Mouse (Mus musculus): ENCODE data around the gene Zfp784. TPM values are rescaled to one million over a fixed set of nuclear protein-coding genes. Genes with fewer than 3 reads are reported as not detected.
"Not testable (repeated sequence)": the region's sequence is repeated elsewhere in the genome, so short reads cannot be mapped to it uniquely, and the experiment has no call there.

Zfp784 gene
- total RNA-seq (2014; fragmentation: Nextera tagmentation) (1.0 and 1.9 TPM in 2 replicates), total RNA-seq (2017) (0.09 and 2.9 TPM in 2 replicates)

DNA sequence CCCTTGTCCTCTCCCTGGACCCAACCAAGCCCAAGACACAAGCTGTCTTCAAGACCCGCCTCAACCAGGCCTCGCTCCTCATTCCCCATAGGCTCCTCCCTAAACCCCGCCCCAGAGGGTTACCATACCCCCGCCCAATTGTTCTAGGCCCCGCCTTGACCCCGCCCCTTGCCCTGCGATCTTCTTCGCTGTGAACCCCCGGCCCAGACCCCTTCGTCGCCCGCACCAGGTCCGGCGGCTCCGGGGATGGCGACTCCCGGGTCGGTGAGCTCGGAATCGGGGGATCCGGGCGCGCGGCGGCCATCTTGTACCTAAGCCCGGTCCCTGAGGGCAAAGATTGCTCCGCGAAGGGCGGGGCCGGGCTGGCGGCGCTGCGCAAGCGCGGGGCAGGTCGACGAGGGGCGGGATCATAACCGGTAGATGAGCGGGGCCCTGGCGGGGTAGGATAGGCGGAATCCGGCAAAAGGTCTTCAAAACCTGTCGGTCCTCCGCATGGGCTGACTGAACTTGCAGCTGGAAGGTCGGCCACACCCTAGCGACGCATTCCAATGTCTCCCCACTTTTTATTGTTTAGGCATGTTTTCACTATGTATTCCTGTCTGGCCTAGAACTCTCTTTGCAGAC is at the start of gene Zfp784:
Gene Zfp784, minus strand, starts transcription at position 338 of the 624 bp plus-strand sequence.
- ATAC-seq (replicated peaks; ENCODE audit: low FRiP score, low TSS enrichment, poor library complexity, severe bottlenecking): peak; percentile 95

DNA sequence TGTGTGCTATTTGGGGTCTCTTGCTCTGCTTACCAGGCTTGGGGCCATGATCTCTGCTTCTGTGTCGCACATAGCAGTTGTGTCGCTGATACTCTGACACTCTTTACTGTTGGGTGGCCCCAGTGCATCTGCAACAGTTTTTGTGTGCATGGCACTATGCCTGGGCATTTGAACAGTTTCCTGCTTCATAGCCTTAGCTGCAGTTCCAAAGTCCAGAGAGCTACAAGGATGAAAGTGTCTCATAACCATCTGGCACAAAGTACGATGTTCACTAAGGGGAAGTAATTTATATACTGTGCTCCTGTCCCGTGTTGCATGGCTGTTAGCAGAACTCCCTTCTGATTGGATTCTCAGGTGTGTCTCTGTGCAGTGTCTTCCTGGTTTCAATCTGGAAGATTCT is 49.6 kb upstream of the Zfp784 start:
- ATAC-seq (replicated peaks; ENCODE audit: low FRiP score, low TSS enrichment, poor library complexity, severe bottlenecking): no peak

DNA sequence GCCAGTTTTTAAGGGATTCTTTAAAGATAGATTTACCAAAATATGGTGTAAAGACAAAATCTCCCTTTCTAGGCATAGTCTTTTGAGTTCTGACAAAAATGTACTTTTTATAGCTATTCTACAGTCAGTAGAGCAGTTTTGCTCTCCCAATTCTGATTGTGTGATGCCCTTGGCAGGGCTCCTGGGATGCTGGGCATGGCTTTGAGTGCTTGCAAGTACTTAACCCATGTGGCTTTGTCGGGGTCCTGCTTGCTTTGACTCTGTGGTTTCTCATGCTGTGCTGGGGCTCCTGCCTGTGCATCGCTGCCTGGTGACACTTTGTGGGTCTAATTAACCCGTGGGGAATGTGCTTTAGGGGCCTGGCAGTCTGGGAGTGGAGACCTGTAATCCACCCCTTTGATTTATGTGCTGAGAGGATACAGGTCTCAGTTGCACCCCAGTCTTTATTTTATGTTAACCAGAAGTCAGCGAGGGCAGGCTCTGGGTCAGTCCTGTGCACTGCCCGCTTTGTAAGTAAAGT is 48.7 kb upstream of the Zfp784 start:
- no peak for ATAC-seq (replicated peaks; ENCODE audit: low FRiP score, low TSS enrichment, poor library complexity, severe bottlenecking)

DNA sequence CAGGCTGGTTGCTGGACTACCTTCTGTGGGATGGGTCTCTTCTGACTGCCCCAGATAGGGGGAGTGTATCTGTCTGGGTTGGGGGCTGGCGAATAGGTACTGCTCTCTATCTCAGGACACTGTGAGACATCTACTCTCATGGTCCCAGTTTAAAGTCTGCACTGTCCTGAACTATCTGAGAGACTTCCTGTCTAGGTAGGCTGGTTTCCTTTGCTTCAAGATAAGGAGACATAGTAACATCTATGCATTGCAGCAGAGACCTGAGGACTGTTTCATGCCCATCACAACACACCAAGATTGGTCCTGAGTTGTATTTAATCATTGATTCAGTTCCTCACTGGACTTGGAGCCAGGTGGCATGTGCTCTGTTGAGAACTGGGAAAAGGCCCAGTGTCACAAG is 47.3 kb upstream of the Zfp784 start:
- ATAC-seq (replicated peaks; ENCODE audit: low FRiP score, low TSS enrichment, poor library complexity, severe bottlenecking): peak; percentile 27; the same call in 1 of the 2 replicates

DNA sequence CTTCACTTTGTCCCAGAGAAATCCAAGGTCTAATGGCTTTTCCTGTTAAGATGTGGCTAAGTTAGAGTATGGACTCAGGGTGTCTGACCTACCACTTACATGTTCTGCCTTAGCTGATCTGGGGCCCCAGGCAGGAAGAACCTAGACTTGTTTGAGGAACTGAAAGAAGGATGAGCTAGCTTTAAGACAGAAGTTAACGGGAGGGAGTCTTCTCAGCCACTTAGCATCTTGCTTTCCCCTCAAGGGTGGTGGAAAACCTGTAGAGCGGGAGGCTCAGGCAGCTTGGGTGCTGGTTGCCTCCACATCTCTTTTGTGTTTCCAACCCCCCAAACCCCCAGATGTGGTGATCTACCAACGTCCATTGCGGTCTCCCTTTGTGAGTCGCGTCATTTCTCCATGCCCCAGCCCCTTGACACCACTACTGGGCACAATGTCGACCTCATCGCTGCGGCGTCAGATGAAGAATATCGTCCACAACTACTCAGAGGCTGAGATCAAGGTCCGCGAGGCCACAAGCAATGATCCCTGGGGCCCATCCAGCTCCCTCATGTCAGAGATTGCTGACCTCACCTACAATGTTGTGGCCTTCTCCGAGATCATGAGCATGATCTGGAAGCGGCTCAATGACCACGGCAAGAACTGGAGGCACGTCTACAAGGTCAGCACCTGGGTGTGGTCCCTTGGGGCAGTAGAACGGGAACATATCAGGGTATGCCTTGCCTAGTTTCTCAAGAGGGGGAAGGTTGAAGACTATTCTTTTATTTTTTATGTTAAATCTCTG is 45.3 kb upstream of the Zfp784 start:
- ATAC-seq (replicated peaks; ENCODE audit: low FRiP score, low TSS enrichment, poor library complexity, severe bottlenecking): no peak

DNA sequence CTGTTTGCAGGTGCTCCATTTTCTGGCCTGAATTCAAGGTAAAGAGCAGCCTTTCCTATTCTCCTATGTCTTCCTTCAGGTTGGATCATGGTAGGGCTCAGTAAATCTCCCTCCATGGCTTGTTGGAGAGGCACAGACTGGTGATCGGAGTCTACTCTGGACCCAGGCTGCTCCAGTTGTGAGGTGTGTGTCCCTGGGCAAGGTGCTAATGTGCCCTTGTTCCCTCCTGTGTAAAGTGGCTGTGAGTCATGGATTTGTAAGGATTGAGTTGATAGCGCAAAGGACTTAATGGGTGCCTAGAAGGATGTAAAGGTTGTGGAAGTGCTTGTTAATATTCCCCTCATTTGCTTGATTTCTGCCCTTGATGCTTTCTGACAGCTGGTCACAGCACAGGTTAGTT is 43.7 kb upstream of the Zfp784 start:
- ATAC-seq (replicated peaks; ENCODE audit: low FRiP score, low TSS enrichment, poor library complexity, severe bottlenecking): no peak

DNA sequence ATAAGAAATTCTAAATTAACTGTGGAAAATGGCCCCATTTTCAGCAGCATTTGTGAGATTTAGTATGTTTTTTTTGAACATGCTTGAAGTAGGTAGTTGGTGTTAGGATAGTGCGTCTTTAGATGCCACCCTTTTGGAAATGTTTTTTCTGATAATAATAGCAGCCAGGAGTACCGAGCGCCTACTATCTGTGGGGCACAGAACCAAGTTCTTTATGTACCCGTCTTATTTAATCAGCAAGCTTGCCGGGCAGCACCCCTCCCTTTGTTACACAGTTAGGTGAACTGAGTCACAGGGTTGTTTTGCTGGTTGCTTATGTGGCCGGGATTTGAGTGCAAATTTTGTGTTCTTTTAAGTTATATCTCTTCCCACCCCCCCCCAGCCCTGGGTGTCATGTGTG is 43.0 kb upstream of the Zfp784 start:
- ATAC-seq (replicated peaks; ENCODE audit: low FRiP score, low TSS enrichment, poor library complexity, severe bottlenecking): peak; percentile 70

DNA sequence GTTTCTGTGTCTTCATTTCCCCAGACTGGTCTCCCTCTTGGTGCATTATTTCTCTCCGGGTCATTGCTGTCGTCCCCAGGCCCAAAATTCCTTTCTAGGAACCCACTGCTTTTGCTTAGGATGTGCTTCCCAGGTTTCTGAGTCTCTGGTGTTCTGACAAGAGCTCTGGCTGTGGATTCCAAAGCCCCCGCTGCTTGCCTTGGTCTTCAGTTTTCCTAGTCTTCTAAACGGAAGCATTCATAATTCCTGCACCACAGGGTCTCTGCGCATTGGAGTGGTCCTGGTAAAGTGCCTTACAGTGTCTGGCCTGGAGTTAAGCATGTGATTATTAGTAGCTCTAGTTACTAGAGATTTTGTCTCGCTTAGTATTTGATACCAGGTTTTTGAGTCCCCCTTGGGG is 42.6 kb upstream of the Zfp784 start:
- no peak for ATAC-seq (replicated peaks; ENCODE audit: low FRiP score, low TSS enrichment, poor library complexity, severe bottlenecking)

DNA sequence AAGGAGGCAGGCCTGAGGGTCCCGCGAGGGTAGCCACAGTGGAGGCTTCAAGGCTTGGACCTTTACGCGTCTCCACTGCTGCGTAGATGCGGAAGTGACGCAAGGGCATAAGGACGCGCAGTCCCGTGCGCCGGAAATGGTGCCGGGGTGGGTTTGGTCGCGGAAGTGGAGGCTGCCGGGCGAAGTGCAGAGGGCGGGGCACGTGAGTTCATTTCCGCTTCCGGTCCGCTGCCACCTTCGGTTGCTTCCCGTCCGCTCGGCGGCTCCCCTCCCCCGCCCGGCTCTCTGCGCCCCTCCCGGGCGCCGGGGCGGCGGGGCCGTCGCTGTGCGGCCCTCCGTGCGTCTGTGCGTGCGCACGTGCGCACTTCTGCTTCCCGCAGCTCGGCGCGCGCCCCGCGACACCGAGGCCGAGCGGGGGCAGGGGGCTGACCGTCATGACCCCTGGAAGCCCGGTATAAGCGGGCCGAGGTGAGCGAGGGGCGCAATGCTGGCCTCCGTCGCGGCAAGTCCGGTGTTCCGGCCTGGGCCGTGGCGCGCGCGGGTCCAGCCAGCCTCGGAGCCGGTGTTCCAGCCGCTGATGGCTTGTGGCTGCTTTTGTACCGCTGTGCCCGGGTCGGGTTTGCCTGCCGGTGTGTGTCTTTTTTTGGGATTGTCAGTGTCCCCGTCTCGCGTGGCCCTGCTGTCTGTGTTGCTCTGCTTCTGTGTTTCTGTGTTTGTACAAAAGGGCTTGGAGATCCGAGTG is 41.9 kb upstream of the Zfp784 start, which contains the start of gene Epn1:
Gene Epn1, plus strand, starts transcription at position 226 of the 742 bp plus-strand sequence.
- peak; percentile 89 for ATAC-seq (replicated peaks; ENCODE audit: low FRiP score, low TSS enrichment, poor library complexity, severe bottlenecking)

DNA sequence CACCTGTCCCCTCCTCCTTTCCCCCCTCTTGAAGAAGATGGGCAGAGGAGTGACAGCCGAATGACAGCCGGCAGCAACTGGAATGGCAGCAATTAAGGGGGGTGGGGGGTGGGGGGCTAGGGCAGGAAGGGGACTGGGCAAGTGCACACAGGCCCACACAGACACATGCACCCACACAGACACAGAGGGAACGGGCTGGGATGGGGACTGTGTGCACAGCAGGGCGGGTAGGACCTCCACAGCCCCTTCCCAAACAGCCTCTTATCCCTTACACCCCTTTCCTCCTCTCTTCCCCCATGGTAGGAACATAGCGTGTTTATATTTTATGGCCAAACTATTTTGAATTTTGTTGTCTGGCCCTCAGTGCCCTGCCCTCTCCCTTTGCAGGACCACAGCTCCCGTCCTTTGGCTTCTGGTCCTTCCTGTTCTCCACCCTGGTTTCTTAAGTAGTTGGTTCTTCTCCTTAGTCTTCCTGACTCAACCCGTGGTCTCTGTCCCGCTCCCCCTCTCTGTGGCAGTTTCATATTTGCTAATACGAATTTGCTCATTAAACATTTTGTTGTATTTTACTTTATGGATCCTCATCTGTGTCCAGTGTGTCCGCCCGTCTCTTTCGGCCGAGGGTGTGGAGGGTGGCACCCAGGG is 41.2 kb upstream of the Zfp784 start:
- ATAC-seq (replicated peaks; ENCODE audit: low FRiP score, low TSS enrichment, poor library complexity, severe bottlenecking): not testable (repeated sequence)

DNA sequence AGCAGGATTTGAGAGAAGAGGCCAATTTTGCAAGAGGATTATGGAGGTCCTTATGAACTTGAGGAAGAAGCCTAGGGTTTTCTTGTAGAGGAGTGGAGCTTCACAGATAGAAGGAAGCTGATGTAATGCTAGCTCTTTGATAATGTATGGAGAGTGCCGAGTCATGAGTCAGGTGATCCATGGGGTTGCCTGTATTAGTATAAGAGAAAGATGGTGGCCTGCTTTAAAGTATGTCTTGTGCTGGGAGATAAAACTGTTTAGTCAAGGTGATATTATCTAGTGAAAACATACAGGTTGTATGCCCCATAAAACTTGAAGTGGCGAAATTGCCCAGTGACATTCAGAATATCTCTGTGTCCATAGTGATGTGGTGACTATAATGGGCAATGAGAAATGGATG is 38.7 kb upstream of the Zfp784 start:
- ATAC-seq (replicated peaks; ENCODE audit: low FRiP score, low TSS enrichment, poor library complexity, severe bottlenecking): no peak

DNA sequence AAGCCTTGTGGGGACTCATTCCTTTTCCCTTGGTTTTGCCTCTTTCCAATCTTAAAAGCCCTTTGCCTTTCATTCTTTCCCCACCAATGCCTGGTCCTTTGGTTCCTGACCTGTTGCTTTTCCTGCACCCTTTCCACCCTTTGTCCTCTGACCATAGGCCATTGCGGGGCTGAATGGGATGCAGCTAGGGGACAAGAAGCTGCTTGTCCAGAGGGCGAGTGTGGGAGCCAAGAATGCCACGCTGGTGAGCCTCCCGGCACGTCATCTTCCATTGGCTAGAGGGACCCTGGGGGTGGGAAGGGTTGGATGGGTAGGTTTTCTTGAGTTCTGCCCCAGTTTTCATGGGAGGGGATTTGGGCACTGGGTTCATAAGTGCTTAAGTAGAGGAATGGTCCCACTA is 36.7 kb upstream of the Zfp784 start:
- ATAC-seq (replicated peaks; ENCODE audit: low FRiP score, low TSS enrichment, poor library complexity, severe bottlenecking): no peak

DNA sequence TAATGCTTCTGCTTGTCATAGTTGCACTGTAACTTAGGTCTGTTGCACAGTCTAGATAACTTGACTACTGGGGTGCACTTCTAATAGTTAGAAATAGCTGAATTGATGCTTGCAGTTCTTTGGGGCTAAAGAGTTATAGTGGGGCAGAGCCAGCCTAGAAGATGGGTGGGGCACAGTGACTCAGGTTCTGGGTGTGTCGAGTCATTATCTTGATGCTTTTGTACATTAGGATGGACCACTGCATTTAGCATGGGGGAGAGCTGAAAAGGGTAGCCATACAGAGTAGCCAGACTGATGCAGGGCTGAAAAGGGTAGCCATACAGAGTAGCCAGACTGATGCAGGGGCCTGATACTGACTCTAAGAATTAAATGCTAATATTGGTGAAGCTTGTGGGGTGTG is 35.3 kb upstream of the Zfp784 start:
- ATAC-seq (replicated peaks; ENCODE audit: low FRiP score, low TSS enrichment, poor library complexity, severe bottlenecking): peak; percentile 59

DNA sequence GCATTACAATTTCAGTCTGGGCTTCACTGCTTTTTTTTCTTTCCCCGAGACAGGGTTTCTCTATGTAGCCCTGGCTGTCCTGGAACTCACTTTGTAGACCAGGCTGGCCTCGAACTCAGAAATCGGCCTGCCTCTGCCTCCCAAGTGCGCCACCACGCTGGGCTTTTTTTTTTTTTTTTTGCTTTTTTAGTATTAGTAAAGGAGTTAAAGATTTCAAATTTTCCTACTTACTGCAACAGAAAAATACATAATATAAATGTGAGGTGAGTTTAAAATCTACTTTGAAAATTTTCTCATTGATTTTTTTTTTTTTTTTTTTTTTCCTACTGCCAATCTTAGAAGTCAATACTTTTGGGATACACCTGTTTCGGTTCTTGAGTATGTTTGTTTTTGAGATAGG is 26.6 kb upstream of the Zfp784 start:
- ATAC-seq (replicated peaks; ENCODE audit: low FRiP score, low TSS enrichment, poor library complexity, severe bottlenecking): no peak

DNA sequence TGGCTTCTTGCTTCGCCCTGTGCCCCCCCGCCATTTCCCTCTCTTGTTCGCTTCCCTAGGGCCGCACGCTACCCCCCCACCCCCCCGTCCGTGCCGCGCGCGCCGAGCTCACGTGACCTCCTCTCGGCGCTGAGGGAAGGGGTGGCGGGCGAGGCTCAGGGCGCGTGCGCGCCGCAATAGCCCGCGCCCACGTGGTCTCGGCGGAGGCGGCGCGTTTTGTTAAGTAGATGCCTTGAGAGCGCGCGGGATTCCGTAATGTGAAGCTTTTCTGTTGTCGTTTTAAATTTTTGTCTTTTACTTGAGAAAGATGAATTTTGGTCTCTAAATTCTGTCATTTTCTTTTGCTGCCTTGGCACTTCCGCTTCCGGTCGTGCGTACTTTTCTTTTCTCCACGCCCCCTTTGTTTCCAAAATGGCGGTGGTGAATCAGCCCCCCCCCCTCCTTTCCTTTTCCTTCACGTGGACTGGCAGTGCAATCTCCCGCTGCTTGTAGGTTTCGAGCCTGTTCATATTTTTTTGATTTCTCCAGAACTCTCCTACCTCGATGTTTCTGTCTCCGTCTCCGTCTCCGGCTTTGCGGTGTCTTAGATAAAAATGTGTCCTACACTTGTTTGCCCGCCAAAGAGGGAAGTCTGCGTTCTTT is 24.2 kb upstream of the Zfp784 start:
- ATAC-seq (replicated peaks; ENCODE audit: low FRiP score, low TSS enrichment, poor library complexity, severe bottlenecking): no peak

DNA sequence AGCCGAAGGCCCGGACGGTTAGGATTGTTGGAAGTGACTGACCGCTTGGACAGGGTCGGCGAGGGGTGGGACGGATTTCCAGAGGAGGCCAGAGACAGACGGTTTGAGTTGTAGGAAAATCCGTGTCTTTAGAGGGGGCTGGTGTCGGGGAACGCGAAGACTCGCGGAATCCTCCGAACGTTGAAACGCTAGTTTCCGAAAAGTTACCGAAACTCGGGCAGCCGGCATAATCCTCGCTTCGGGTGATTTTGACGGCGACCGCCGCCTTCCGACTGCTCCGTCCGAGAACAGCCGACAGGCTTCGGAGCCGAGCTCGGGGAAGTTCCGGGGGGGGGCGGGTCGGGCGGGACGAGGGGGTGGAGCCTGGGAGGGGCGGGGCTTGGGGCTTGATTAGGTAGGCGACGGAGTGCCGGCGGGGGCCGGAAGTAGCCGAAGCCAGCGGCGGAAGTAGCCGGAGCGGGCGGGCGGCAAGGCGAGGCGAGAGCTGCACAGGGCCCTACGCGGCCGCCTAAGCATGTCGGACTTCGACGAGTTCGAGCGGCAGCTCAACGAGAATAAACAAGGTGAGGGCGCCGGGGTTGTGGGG is 23.6 kb upstream of the Zfp784 start, which contains the start of gene U2af2:
Gene U2af2, plus strand, starts transcription at position 370 of the 586 bp plus-strand sequence.
- peak; percentile 43 for ATAC-seq (replicated peaks; ENCODE audit: low FRiP score, low TSS enrichment, poor library complexity, severe bottlenecking)

DNA sequence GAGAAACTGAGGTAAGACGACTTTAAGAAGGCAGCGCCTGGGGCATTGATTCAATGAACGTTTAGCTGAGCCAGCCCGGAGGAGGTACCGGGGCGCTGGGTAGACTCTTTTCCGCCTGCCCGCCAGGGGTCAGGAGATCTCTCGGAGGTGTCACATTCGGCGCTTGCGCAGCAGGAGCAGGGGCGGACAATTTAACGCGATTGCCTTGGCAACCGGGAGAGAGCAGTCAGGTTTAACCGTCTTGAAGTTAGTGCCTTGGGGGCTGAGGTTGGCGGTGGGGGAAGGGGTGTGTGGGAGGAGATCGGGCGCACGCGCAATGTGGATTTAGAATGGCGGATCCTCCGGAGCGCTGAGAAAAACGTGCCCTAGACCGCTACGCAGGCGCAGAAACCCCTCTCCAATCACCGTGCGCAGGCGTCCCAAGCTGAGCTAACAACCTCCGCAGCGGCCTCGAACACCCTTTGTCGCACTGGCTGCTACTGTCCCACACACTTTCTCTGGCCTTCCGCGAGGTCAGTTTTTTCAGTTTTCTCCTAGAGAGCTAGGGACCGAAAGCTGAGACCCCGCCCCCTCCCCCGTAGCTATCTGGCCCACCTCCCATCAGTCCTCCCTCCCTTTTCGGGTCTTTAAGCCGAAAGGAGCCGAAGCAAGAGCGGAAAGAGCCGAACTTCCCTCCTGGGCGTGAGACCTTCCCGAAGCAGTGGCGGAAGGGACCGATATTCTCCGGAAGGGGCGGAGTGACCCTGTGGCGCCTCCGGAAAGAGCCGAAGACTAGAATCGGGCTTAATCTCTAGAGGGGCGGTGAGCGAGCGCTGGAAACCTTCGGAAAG is 22.9 kb upstream of the Zfp784 start:
- peak; percentile 69 for ATAC-seq (replicated peaks; ENCODE audit: low FRiP score, low TSS enrichment, poor library complexity, severe bottlenecking)

DNA sequence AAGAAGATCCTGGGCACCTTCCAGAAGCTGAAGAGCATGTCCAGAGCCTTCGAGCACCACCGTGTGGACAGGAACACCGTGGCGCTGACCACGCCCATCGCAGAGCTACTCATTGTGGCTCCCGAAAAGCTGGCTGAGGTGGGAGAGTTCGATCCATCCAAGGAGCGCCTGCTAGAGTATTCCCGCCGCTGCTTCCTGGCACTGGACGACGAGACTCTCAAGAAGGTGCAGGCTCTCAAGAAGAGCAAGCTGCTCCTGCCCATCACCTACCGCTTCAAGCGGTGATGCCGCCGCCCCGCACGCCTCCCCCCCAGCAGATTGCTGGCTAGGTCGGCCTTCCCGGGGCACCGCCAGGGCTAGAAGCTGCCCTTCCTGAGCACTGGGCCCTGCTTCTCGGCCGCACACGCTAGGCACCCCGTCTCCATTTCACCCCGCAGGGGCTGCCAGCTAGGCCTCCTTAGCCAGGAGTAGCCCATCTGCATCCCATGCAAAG is 22.0 kb upstream of the Zfp784 start:
- peak; percentile 35 for ATAC-seq (replicated peaks; ENCODE audit: low FRiP score, low TSS enrichment, poor library complexity, severe bottlenecking)

Measured in megakaryocyte-erythroid progenitor cell, adult 5-6 weeks (primary cell).